8 mouse cellular contexts compared by ENCODE assay signal in genomic region chr2:84186126-84186701, GRCm38 (mm10).
A peak's percentile ranks its signal among the peaks of the same experiment; 100 is the strongest.
DNase-seq lines count a peak whose midpoint lies in the region; ATAC-seq and TF ChIP-seq lines count a peak whose summit lies in the region.

No protein-coding gene starts in this region.

- TF ChIP-seq CTCF in heart, postnatal 0 days (IDR thresholded peaks at IDR 0.05; ENCODE audit: low read depth) = peak; percentile 67

- DNase-seq in cerebellum, postnatal 10 days = peak; percentile 40 to 69
- DNase-seq in cerebellum, postnatal 36 days = no peak
- peak; percentile 50 for DNase-seq in forebrain, embryonic 11.5 days (ENCODE audit: low spot score)
- peak; percentile 52 for DNase-seq in heart, postnatal 0 days (ENCODE audit: low spot score)
- DNase-seq in kidney, postnatal 36 days = peak; percentile 53 to 71
- DNase-seq in midbrain, embryonic 10.5 days (ENCODE audit: low spot score) = peak; percentile 19
- no peak for DNase-seq in urinary bladder, adult 18-20 months (ENCODE audit: low spot score in 2 of 2)

- no peak for ATAC-seq in forebrain, embryonic 11.5 days (replicated peaks; ENCODE audit: low FRiP score)
- peak; percentile 74 for ATAC-seq in heart, postnatal 0 days (ENCODE audit: insufficient read depth, low read depth)
- ATAC-seq in cerebellum, adult (ENCODE audit: insufficient number of reproducible peaks, low FRiP score, low TSS enrichment) = no peak

- H3K9ac ChIP-seq in forebrain, embryonic 11.5 days (ENCODE audit: low read length) = no peak overlapping the region
- H3K9ac ChIP-seq in heart, postnatal 0 days (replicated peaks; ENCODE audit: low read depth, low read length) = no peak overlapping the region

- no peak overlapping the region for H3K4me3 ChIP-seq in forebrain, embryonic 11.5 days (ENCODE audit: low read depth, low read length)
- no peak overlapping the region for H3K4me3 ChIP-seq in heart, postnatal 0 days (ENCODE audit: low read depth, low read length)
- no peak overlapping the region for H3K4me3 ChIP-seq in midbrain, embryonic 10.5 days

- TF ChIP-seq EP300 in heart, postnatal 0 days (IDR thresholded peaks at IDR 0.05; ENCODE audit: low read depth) = no peak

- no peaks in the 10 kb centered on the region for H3K36me3 ChIP-seq in forebrain, embryonic 11.5 days (ENCODE audit: control insufficient read depth, insufficient read depth, low read length)
- H3K36me3 ChIP-seq in heart, postnatal 0 days (replicated peaks; ENCODE audit: control insufficient read depth, insufficient read depth, low read length) = no peaks in the 10 kb centered on the region
- H3K36me3 ChIP-seq in midbrain, embryonic 10.5 days = no peaks in the 10 kb centered on the region

- no peak overlapping the region for H3K27ac ChIP-seq in forebrain, embryonic 11.5 days (ENCODE audit: low read depth, low read length)
- peak overlapping the region; percentile 69; the same call in 1 of the 2 replicates for H3K27ac ChIP-seq in heart, postnatal 0 days (ENCODE audit: low read depth)
- H3K27ac ChIP-seq in midbrain, embryonic 10.5 days (replicated peaks) = no peak overlapping the region

- WGBS in forebrain, embryonic 11.5 days = 54% methylated on average over 9 of the region's 9 CpGs
- 37% methylated on average over 9 of the region's 9 CpGs for WGBS in heart, postnatal 0 days
- WGBS in midbrain, embryonic 10.5 days = 58% methylated on average over 9 of the region's 9 CpGs

- H3K4me2 ChIP-seq in forebrain, embryonic 11.5 days (ENCODE audit: low read depth, low read length, severe bottlenecking) = no peak overlapping the region
- H3K4me2 ChIP-seq in heart, postnatal 0 days (ENCODE audit: low read depth, low read length) = no peak overlapping the region

- no peaks in the 10 kb centered on the region for H3K4me1 ChIP-seq in forebrain, embryonic 11.5 days (replicated peaks; ENCODE audit: control insufficient read depth, insufficient read depth, low read length)
- 0 out of 2 replicates have a peak, but pooled peaks cover 3% of the 10 kb centered on the region for H3K4me1 ChIP-seq in heart, postnatal 0 days (ENCODE audit: control insufficient read depth, insufficient read depth)
- H3K4me1 ChIP-seq in midbrain, embryonic 10.5 days = peaks cover 20% of the 10 kb centered on the region

- no peaks in the 10 kb centered on the region for H3K9me3 ChIP-seq in forebrain, embryonic 11.5 days (ENCODE audit: control insufficient read depth, low read length)
- H3K9me3 ChIP-seq in heart, postnatal 0 days (replicated peaks; ENCODE audit: control insufficient read depth, low read length) = no peaks in the 10 kb centered on the region
- H3K9me3 ChIP-seq in midbrain, embryonic 10.5 days (replicated peaks) = no peaks in the 10 kb centered on the region

- H3K27me3 ChIP-seq in forebrain, embryonic 11.5 days (ENCODE audit: control insufficient read depth, insufficient read depth, low read length) = no peaks in the 10 kb centered on the region
- no peaks in the 10 kb centered on the region for H3K27me3 ChIP-seq in heart, postnatal 0 days (ENCODE audit: control insufficient read depth, insufficient read depth, low read length)
- H3K27me3 ChIP-seq in midbrain, embryonic 10.5 days (ENCODE audit: low read depth, poor library complexity, severe bottlenecking) = no peaks in the 10 kb centered on the region

Comparison
In these comparisons a context has a peak if more than half of its experiments do, and no peak if none do; other contexts are left out.
1. DNase-seq: peak in cerebellum, postnatal 10 days (2 of 2), forebrain, embryonic 11.5 days (single experiment), heart, postnatal 0 days (single experiment), kidney, postnatal 36 days (2 of 2) and midbrain, embryonic 10.5 days (single experiment); none in cerebellum, postnatal 36 days (0 of 2) and urinary bladder, adult 18-20 months (0 of 2).